Mouse (Mus musculus): ENCODE measurements around the gene Tsc22d3. TPM values are rescaled to one million over a fixed set of nuclear protein-coding genes. Genes with fewer than 3 reads are reported as not detected.
"Not testable (repeated sequence)": the region's sequence is repeated elsewhere in the genome, so short reads cannot be mapped to it uniquely, and the experiment has no call there.

Tsc22d3 gene
- polyA plus RNA-seq, 1 experiment from 2014 or later, result 223 TPM

GRCm38 (mm10) chrX:140501401-140502301 lies 98.8 kb downstream of the Tsc22d3 start:
- H3K9me3 ChIP-seq (replicated peaks; ENCODE audit: control insufficient read depth, low read length), result no peaks in the 10 kb centered on the region
- H3K4me3 ChIP-seq (ENCODE audit: low read length), result no peak overlapping the region
- H3K27me3 ChIP-seq (ENCODE audit: control insufficient read depth, insufficient read depth, low read length), result no peaks in the 10 kb centered on the region
- no peaks in the 10 kb centered on the region for H3K36me3 ChIP-seq (ENCODE audit: control insufficient read depth, insufficient read depth)
- 39% methylated on average over 9 of the region's 9 CpGs for WGBS
- H3K4me2 ChIP-seq (ENCODE audit: low read depth, low read length), result no peak overlapping the region
- no peak overlapping the region for H3K9ac ChIP-seq (ENCODE audit: low read length)
- peaks cover 9% of the 10 kb centered on the region for H3K4me1 ChIP-seq (ENCODE audit: control insufficient read depth, insufficient read depth, low read length)
- ATAC-seq (replicated peaks; ENCODE audit: extremely low read depth, insufficient read depth, low FRiP score), result no peak
- H3K27ac ChIP-seq (ENCODE audit: low read length), result peak overlapping the region; percentile 40

DNA sequence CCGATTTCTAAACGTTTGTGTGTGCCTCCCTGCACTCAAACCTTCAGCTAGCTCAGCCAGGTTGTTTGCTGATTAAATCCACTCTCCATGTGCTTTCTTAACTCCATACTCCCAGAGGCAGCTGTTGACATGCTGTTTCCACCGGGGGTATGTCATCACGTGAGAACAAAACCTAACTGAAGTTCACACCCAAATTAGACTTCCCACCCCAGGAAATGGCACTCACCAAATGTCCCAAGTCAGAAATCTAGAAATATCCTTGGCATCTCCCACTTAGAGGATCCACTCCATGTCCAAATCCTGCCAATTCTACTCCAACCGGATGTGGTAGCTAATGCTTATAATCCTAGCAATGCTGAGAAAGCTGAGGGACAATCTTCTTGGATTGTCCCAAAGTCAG lies 100.2 kb downstream of the Tsc22d3 start:
- no peak for ATAC-seq (replicated peaks; ENCODE audit: extremely low read depth, insufficient read depth, low FRiP score)
- 58% methylated on average over 5 of the region's 5 CpGs for WGBS
- H3K27ac ChIP-seq (ENCODE audit: low read length), result no peak overlapping the region
- H3K9ac ChIP-seq (ENCODE audit: low read length), result no peak overlapping the region
- H3K27me3 ChIP-seq (ENCODE audit: control insufficient read depth, insufficient read depth, low read length), result no peaks in the 10 kb centered on the region
- no peak overlapping the region for H3K4me2 ChIP-seq (ENCODE audit: low read depth, low read length)
- H3K4me3 ChIP-seq (ENCODE audit: low read length), result no peak overlapping the region
- H3K36me3 ChIP-seq (ENCODE audit: control insufficient read depth, insufficient read depth), result no peaks in the 10 kb centered on the region
- H3K4me1 ChIP-seq (ENCODE audit: control insufficient read depth, insufficient read depth, low read length), result peaks cover 9% of the 10 kb centered on the region
- H3K9me3 ChIP-seq (replicated peaks; ENCODE audit: control insufficient read depth, low read length), result no peaks in the 10 kb centered on the region

DNA sequence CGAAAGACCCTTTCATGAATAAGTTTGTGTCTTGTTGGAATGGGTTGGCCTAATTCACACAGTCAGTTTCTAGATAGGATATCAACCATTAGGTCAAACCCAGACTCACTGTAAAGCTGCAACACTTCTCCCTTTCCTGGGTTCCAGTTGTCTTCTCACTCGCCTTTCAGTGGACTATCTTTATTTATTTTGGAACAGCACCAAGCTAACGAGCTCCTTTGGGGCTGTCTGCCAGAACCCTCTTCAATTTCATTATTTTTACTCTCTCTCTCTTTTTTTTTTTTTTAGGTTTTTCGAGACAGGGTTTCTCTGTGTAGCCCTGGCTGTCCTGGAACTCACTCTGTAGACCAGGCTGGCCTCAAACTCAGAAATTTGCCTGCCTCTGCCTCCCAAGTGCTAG lies 102.0 kb downstream of the Tsc22d3 start:
- not testable (repeated sequence) for H3K4me2 ChIP-seq (ENCODE audit: low read depth, low read length); H3K4me3 ChIP-seq (ENCODE audit: low read length); H3K36me3 ChIP-seq (ENCODE audit: control insufficient read depth, insufficient read depth); H3K9ac ChIP-seq (ENCODE audit: low read length); H3K9me3 ChIP-seq (replicated peaks; ENCODE audit: control insufficient read depth, low read length); ATAC-seq (replicated peaks; ENCODE audit: extremely low read depth, insufficient read depth, low FRiP score); H3K27me3 ChIP-seq (ENCODE audit: control insufficient read depth, insufficient read depth, low read length); H3K27ac ChIP-seq (ENCODE audit: low read length); H3K4me1 ChIP-seq (ENCODE audit: control insufficient read depth, insufficient read depth, low read length)
- WGBS, result 36% methylated on average over 4 of the region's 4 CpGs

GRCm38 (mm10) chrX:140494170-140494569 lies 106.3 kb downstream of the Tsc22d3 start:
- Histone ChIP-seq H3K36me3 (ENCODE audit: control insufficient read depth, insufficient read depth) (no peaks in the 10 kb centered on the region), H3K9ac (ENCODE audit: low read length) (no peak overlapping the region), H3K27me3 (ENCODE audit: control insufficient read depth, insufficient read depth, low read length) (no peaks in the 10 kb centered on the region), H3K4me2 (ENCODE audit: low read depth, low read length) (no peak overlapping the region), H3K27ac (ENCODE audit: low read length) (no peak overlapping the region), H3K4me3 (ENCODE audit: low read length) (no peak overlapping the region), H3K9me3 (replicated peaks; ENCODE audit: control insufficient read depth, low read length) (no peaks in the 10 kb centered on the region), H3K4me1 (ENCODE audit: control insufficient read depth, insufficient read depth, low read length) (0 out of 2 replicates have a peak, but pooled peaks cover 2% of the 10 kb centered on the region)
- WGBS, result 69% methylated on average over 6 of the region's 6 CpGs
- no peak for ATAC-seq (replicated peaks; ENCODE audit: extremely low read depth, insufficient read depth, low FRiP score)

DNA sequence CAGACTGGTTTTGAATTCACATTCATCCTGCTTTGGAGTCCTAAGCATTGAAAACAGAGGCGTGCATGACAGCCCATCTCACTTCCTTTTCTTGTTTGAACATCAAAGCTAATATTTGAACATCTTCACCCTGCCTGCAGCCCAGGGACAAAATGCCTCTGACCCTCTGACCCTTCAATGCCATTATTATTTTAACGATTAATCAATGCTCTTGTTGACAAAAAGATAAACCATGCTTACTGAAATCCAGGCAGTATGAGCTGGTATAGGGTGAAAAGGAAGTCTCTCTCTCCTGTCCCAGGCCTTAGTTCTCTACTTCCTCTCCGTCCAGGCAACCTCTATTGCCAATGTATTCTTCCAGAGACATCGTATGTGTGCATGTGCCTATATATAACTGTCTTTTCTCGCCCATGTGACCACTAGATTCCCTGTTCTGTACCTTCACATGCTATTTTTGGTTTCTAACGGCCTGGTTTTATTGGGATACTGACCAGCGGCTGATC lies 106.9 kb downstream of the Tsc22d3 start:
- no peak overlapping the region for H3K27ac ChIP-seq (ENCODE audit: low read length)
- no peak overlapping the region for H3K4me3 ChIP-seq (ENCODE audit: low read length)
- no peak for ATAC-seq (replicated peaks; ENCODE audit: extremely low read depth, insufficient read depth, low FRiP score)
- H3K9me3 ChIP-seq (replicated peaks; ENCODE audit: control insufficient read depth, low read length), result no peaks in the 10 kb centered on the region
- no peaks in the 10 kb centered on the region for H3K36me3 ChIP-seq (ENCODE audit: control insufficient read depth, insufficient read depth)
- H3K27me3 ChIP-seq (ENCODE audit: control insufficient read depth, insufficient read depth, low read length), result no peaks in the 10 kb centered on the region
- 0 out of 2 replicates have a peak, but pooled peaks cover 2% of the 10 kb centered on the region for H3K4me1 ChIP-seq (ENCODE audit: control insufficient read depth, insufficient read depth, low read length)
- no peak overlapping the region for H3K9ac ChIP-seq (ENCODE audit: low read length)
- WGBS, result 44% methylated on average over 7 of the region's 7 CpGs
- no peak overlapping the region for H3K4me2 ChIP-seq (ENCODE audit: low read depth, low read length)

DNA sequence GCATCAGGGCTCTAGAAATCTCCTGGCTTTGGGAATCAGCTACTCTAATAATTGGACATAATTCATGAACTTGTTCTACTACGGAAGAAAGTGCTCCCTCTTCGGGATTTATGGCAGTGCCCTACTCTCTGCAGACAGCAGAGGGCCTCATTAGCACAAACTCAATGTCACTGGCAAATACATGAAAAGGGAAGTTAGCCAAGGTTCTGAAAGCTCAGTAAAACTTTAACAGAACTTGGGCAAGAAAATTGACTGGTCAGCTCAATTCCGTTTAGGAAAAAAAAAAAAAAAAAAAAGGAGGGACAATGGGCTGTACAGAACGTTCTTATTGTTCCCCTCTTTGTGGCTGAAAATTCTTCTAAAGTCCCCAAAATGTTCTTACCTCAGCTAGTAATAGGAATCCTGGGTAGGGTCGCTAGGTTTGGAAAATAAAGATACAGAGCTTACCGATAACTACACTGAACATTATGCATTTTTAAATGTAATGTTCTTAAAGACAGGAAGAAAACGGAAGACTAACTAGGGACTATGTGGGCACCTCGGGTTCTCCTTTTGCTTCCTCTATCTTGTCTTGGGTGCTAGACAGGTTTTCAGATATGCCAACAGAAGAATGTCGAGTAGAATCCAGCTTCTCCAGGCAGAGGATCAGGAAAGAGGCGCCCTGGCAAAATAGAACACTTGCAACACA lies 108.4 kb downstream of the Tsc22d3 start:
- 43% methylated on average over 10 of the region's 10 CpGs for WGBS
- Histone ChIP-seq H3K4me3 (ENCODE audit: low read length) (no peak overlapping the region), H3K27ac (ENCODE audit: low read length) (no peak overlapping the region), H3K9me3 (replicated peaks; ENCODE audit: control insufficient read depth, low read length) (no peaks in the 10 kb centered on the region), H3K4me2 (ENCODE audit: low read depth, low read length) (no peak overlapping the region), H3K4me1 (ENCODE audit: control insufficient read depth, insufficient read depth, low read length) (0 out of 2 replicates have a peak, but pooled peaks cover 2% of the 10 kb centered on the region), H3K9ac (ENCODE audit: low read length) (no peak overlapping the region), H3K27me3 (ENCODE audit: control insufficient read depth, insufficient read depth, low read length) (no peaks in the 10 kb centered on the region), H3K36me3 (ENCODE audit: control insufficient read depth, insufficient read depth) (no peaks in the 10 kb centered on the region)
- ATAC-seq (replicated peaks; ENCODE audit: extremely low read depth, insufficient read depth, low FRiP score), result no peak

DNA sequence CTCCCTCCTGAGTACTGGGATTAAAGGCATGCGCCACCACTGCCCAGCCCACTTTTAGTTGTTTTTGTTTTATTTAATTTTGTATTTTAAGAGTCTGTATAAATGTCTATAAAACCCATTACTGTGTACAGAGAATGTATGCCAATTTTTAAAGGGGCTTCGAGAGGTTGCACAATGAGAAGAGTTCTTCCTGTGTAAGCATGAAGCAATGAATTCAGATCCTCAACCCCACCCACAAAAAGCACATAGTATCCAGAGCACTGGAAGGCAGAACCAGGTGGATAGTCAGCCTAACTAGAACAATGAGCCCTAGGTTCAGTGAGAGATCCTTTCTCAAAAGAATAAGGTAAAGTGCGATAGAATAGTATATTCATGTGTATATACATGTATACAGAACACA lies 110.3 kb downstream of the Tsc22d3 start:
- H3K27ac ChIP-seq (ENCODE audit: low read length), result no peak overlapping the region
- H3K36me3 ChIP-seq (ENCODE audit: control insufficient read depth, insufficient read depth), result no peaks in the 10 kb centered on the region
- no peak overlapping the region for H3K4me3 ChIP-seq (ENCODE audit: low read length)
- no peak overlapping the region for H3K9ac ChIP-seq (ENCODE audit: low read length)
- H3K27me3 ChIP-seq (ENCODE audit: control insufficient read depth, insufficient read depth, low read length), result no peaks in the 10 kb centered on the region
- 0 out of 2 replicates have a peak, but pooled peaks cover 2% of the 10 kb centered on the region for H3K4me1 ChIP-seq (ENCODE audit: control insufficient read depth, insufficient read depth, low read length)
- WGBS, result 88% methylated on average over 3 of the region's 3 CpGs
- no peak for ATAC-seq (replicated peaks; ENCODE audit: extremely low read depth, insufficient read depth, low FRiP score)
- no peak overlapping the region for H3K4me2 ChIP-seq (ENCODE audit: low read depth, low read length)
- H3K9me3 ChIP-seq (replicated peaks; ENCODE audit: control insufficient read depth, low read length), result no peaks in the 10 kb centered on the region
